Mouse (Mus musculus) right cerebral cortex, postnatal 10 days (tissue): ENCODE measurements around the gene Dennd6b.

Source experiments
- DNase-seq, 2 experiments: peaks; one replicate each; pipeline ENCODE4 v3.0.0; 2021; ENCODE audit warnings: low spot score in 2 of 2

The Dennd6b gene

GRCm38 (mm10) chr15:89158516-89158915 is 37.8 kb downstream of the Dennd6b start:
- DNase-seq = no peak

- DNase-seq = peak in 1 of 2 experiments; percentile 71
Measured at GRCm38 (mm10) chr15:89157954-89158353, 38.3 kb downstream of the Dennd6b start.

- no peak for DNase-seq
Measured at GRCm38 (mm10) chr15:89152312-89152711, 44.0 kb downstream of the Dennd6b start.

GRCm38 (mm10) chr15:89150041-89150390 is 46.3 kb downstream of the Dennd6b start:
- DNase-seq = no peak

GRCm38 (mm10) chr15:89149271-89150040 is 46.8 kb downstream of the Dennd6b start, which contains the start of gene Mapk11:
TSS of gene Mapk11 (minus strand) at chr15:89149628.
- peak; percentile 70 to 75 for DNase-seq

- no peak for DNase-seq
Measured at GRCm38 (mm10) chr15:89148496-89149270, 47.6 kb downstream of the Dennd6b start.

GRCm38 (mm10) chr15:89147895-89148294 is 48.4 kb downstream of the Dennd6b start:
- no peak for DNase-seq

GRCm38 (mm10) chr15:89147456-89147855 is 48.8 kb downstream of the Dennd6b start:
- no peak for DNase-seq

- DNase-seq = no peak
Measured at GRCm38 (mm10) chr15:89147024-89147423, 49.3 kb downstream of the Dennd6b start.

- peak; percentile 72 to 74 for DNase-seq
Measured at GRCm38 (mm10) chr15:89146537-89146936, 49.8 kb downstream of the Dennd6b start.

- no peak for DNase-seq
Measured at GRCm38 (mm10) chr15:89145813-89146350, 50.4 kb downstream of the Dennd6b start.

GRCm38 (mm10) chr15:89144965-89145364 is 51.3 kb downstream of the Dennd6b start:
- no peak for DNase-seq

- DNase-seq = no peak
Measured at GRCm38 (mm10) chr15:89143134-89143533, 53.2 kb downstream of the Dennd6b start.

GRCm38 (mm10) chr15:89141905-89142304 is 54.4 kb downstream of the Dennd6b start:
- DNase-seq = no peak

GRCm38 (mm10) chr15:89141443-89141842 is 54.9 kb downstream of the Dennd6b start:
- no peak for DNase-seq

GRCm38 (mm10) chr15:89140659-89141252 is 55.5 kb downstream of the Dennd6b start, which contains the start of gene Mapk12:
TSS of gene Mapk12 (minus strand) at chr15:89140703.
- no peak for DNase-seq

- no peak for DNase-seq
Measured at GRCm38 (mm10) chr15:89140048-89140658, 56.1 kb downstream of the Dennd6b start.

GRCm38 (mm10) chr15:89138531-89138930 is 57.8 kb downstream of the Dennd6b start:
- no peak for DNase-seq

GRCm38 (mm10) chr15:89138046-89138405 is 58.3 kb downstream of the Dennd6b start:
- no peak for DNase-seq

GRCm38 (mm10) chr15:89137378-89138045 is 58.8 kb downstream of the Dennd6b start:
- no peak for DNase-seq

GRCm38 (mm10) chr15:89136461-89137155 is 59.7 kb downstream of the Dennd6b start:
- DNase-seq = no peak
